In the genomic region with DNA sequence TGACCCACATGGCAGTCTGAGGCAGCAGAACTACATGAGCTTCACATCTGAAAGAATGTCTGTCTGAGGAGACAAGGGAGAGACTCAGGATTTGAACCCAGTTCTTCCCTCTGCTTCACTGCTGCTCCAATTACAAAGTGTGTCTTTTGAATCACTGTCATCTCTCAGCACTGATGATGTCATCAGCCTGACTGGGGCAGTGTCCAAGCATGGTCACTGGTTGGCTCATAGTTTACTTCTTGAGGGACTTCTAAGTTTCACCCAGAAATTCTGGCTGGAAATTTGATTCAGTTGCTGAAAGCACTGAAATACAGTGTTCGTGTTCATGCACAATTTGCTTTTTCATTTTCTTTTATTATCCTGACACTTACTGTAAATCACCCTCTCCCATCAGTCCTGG, we compare ENCODE assay signal across 14 mouse cellular contexts.
A peak's percentile ranks its signal among the peaks of the same experiment; 100 is the strongest.
DNase-seq lines count a peak whose midpoint lies in the region; ATAC-seq and TF ChIP-seq lines count a peak whose summit lies in the region.
"Had no signal": no experiment of that assay in that cellular context is flagged by ENCODE, and none has a peak within 500 bp of the region (broad histone marks: within the 10 kb centered on the region; RNA-seq: fewer than 3 reads in every experiment).

No protein-coding gene starts in this region.

- no peaks in the 10 kb centered on the region for H3K27me3 ChIP-seq in intestine, embryonic 14.5 days (replicated peaks; ENCODE audit: control insufficient read depth, insufficient read depth, low read length)
- no peaks in the 10 kb centered on the region for H3K27me3 ChIP-seq in intestine, postnatal 0 days (replicated peaks; ENCODE audit: control insufficient read depth, insufficient read depth, low read length)
- no peaks in the 10 kb centered on the region for H3K27me3 ChIP-seq in neural tube, embryonic 15.5 days (replicated peaks)
- no peaks in the 10 kb centered on the region for H3K27me3 ChIP-seq in stomach, embryonic 15.5 days (replicated peaks)
- H3K27me3 ChIP-seq: hindbrain, embryonic 15.5 days; liver, embryonic 13.5 days; Patski had no signal

- intact Hi-C loops in gastrocnemius, postnatal 14 days (cut with DNase I; ENCODE audit: low total_unique reads): no loop called here

- no peak overlapping the region for H3K9ac ChIP-seq in intestine, embryonic 14.5 days (ENCODE audit: low read length)
- no peak overlapping the region for H3K9ac ChIP-seq in intestine, postnatal 0 days (ENCODE audit: low read depth, low read length)
- H3K9ac ChIP-seq in neural tube, embryonic 15.5 days (replicated peaks): no peak overlapping the region
- H3K9ac ChIP-seq in stomach, embryonic 15.5 days: no peak overlapping the region
- H3K9ac ChIP-seq: hindbrain, embryonic 15.5 days; liver, embryonic 13.5 days had no signal

- no peaks in the 10 kb centered on the region for H3K36me3 ChIP-seq in intestine, embryonic 14.5 days (ENCODE audit: control insufficient read depth, insufficient read depth, low read length)
- H3K36me3 ChIP-seq in intestine, postnatal 0 days (ENCODE audit: control insufficient read depth, insufficient read depth): no peaks in the 10 kb centered on the region
- no peaks in the 10 kb centered on the region for H3K36me3 ChIP-seq in neural tube, embryonic 15.5 days
- no peaks in the 10 kb centered on the region for H3K36me3 ChIP-seq in stomach, embryonic 15.5 days
- H3K36me3 ChIP-seq: hindbrain, embryonic 15.5 days; liver, embryonic 13.5 days had no signal

- WGBS in intestine, embryonic 14.5 days: 36% methylated on average over 1 of the region's 1 CpGs
- WGBS in intestine, postnatal 0 days: 49% methylated on average over 1 of the region's 1 CpGs
- 36% methylated on average over 1 of the region's 1 CpGs for WGBS in neural tube, embryonic 15.5 days
- 28% methylated on average over 1 of the region's 1 CpGs for WGBS in stomach, embryonic 15.5 days

- H3K4me3 ChIP-seq in intestine, embryonic 14.5 days (ENCODE audit: low read depth, low read length): no peak overlapping the region
- no peak overlapping the region for H3K4me3 ChIP-seq in intestine, postnatal 0 days (ENCODE audit: low read depth, low read length)
- no peak overlapping the region for H3K4me3 ChIP-seq in neural tube, embryonic 15.5 days (replicated peaks)
- no peak overlapping the region for H3K4me3 ChIP-seq in stomach, embryonic 15.5 days (replicated peaks)
- H3K4me3 ChIP-seq: hindbrain, embryonic 15.5 days; liver, embryonic 13.5 days had no signal

- H3K27ac ChIP-seq in intestine, embryonic 14.5 days (ENCODE audit: low read depth): peak overlapping the region; percentile 73
- H3K27ac ChIP-seq in intestine, postnatal 0 days (ENCODE audit: low read depth, low read length): no peak overlapping the region
- H3K27ac ChIP-seq in neural tube, embryonic 15.5 days (replicated peaks): 0 out of 2 replicates have a peak overlapping the region, but pooled peaks have one; percentile 3
- H3K27ac ChIP-seq in stomach, embryonic 15.5 days: peak overlapping the region; percentile 36; the same call in 1 of the 2 replicates
- H3K27ac ChIP-seq: hindbrain, embryonic 15.5 days; liver, embryonic 13.5 days had no signal

- no peak for DNase-seq in intestine, embryonic 14.5 days (ENCODE audit: low spot score)
- no peak for DNase-seq in neural tube, embryonic 10.5 days (ENCODE audit: extremely low spot score, low spot score)
- peak; percentile 50 for DNase-seq in gastrocnemius, postnatal 14 days
- DNase-seq in urinary bladder, postnatal 10 days (ENCODE audit: low spot score): no peak
- no peak for DNase-seq in testis, postnatal 14 days (ENCODE audit: low spot score)
- DNase-seq: adrenal gland, postnatal 25 days; embryo, embryonic 11 days; kidney, adult 9 months; liver, embryonic 13.5 days had no signal

- no peak for TF ChIP-seq CTCF in intestine, postnatal 0 days (IDR thresholded peaks at IDR 0.05; ENCODE audit: low read depth)

- no peak for ATAC-seq in intestine, embryonic 14.5 days (replicated peaks; ENCODE audit: low FRiP score, low TSS enrichment, low read depth)
- no peak for ATAC-seq in intestine, postnatal 0 days
- no peak for ATAC-seq in neural tube, embryonic 15.5 days (ENCODE audit: low FRiP score)
- no peak for ATAC-seq in stomach, embryonic 15.5 days (ENCODE audit: insufficient read depth, low FRiP score, low read depth)
- ATAC-seq: Patski had no signal

- no peaks in the 10 kb centered on the region for H3K9me3 ChIP-seq in intestine, embryonic 14.5 days (ENCODE audit: control insufficient read depth, low read length)
- H3K9me3 ChIP-seq in intestine, postnatal 0 days (ENCODE audit: control insufficient read depth): no peaks in the 10 kb centered on the region
- H3K9me3 ChIP-seq in neural tube, embryonic 15.5 days (replicated peaks): no peaks in the 10 kb centered on the region
- no peaks in the 10 kb centered on the region for H3K9me3 ChIP-seq in stomach, embryonic 15.5 days
- H3K9me3 ChIP-seq: hindbrain, embryonic 15.5 days; liver, embryonic 13.5 days had no signal

- peaks cover 11% of the 10 kb centered on the region; the same call in 1 of the 2 replicates for H3K4me1 ChIP-seq in intestine, embryonic 14.5 days (replicated peaks; ENCODE audit: control insufficient read depth, insufficient read depth, low read length)
- H3K4me1 ChIP-seq in intestine, postnatal 0 days (replicated peaks; ENCODE audit: control insufficient read depth, insufficient read depth, low read length): no peaks in the 10 kb centered on the region
- H3K4me1 ChIP-seq in neural tube, embryonic 15.5 days: no peaks in the 10 kb centered on the region; the same call in 1 of the 2 replicates
- no peaks in the 10 kb centered on the region for H3K4me1 ChIP-seq in stomach, embryonic 15.5 days
- H3K4me1 ChIP-seq: hindbrain, embryonic 15.5 days; liver, embryonic 13.5 days had no signal

- no peak overlapping the region for H3K4me2 ChIP-seq in intestine, embryonic 14.5 days (ENCODE audit: low read length)
- H3K4me2 ChIP-seq in intestine, postnatal 0 days (replicated peaks; ENCODE audit: low read depth): no peak overlapping the region
- H3K4me2 ChIP-seq in neural tube, embryonic 15.5 days: no peak overlapping the region
- no peak overlapping the region for H3K4me2 ChIP-seq in stomach, embryonic 15.5 days
- H3K4me2 ChIP-seq: hindbrain, embryonic 15.5 days; liver, embryonic 13.5 days had no signal
